Mouse (Mus musculus): Measurements from ENCODE around the gene Gm47985. TPM values are rescaled to one million over a fixed set of nuclear protein-coding genes. Genes with fewer than 3 reads are reported as not detected.

The Gm47985 gene
- not detected for polyA plus RNA-seq (2015; fragmentation: Illumina TruSeq; extraction: RNeasy Lipid Tissue Mini Kit (QIAGEN cat#74804); ENCODE audit: insufficient read depth, low replicate concordance)

GRCm38 (mm10) chr1:151182266-151182665 lies at the start of gene Gm47985:
Gm47985 (plus strand) TSS chr1:151182537.

GRCm38 (mm10) chr1:151192075-151192474 lies 9.7 kb downstream of the Gm47985 start, which contains the start of gene Gm8947:
Gm8947 (plus strand) TSS chr1:151192376.

GRCm38 (mm10) chr1:151198120-151198519 lies 15.8 kb downstream of the Gm47985 start, which contains the start of gene Gm47995:
Gm47995 (plus strand) TSS chr1:151198448.

GRCm38 (mm10) chr1:151203818-151204217 lies 21.5 kb downstream of the Gm47985 start, which contains the start of gene 3110040M04Rik:
3110040M04Rik (plus strand) TSS chr1:151204121.

GRCm38 (mm10) chr1:151209824-151210355 lies 27.6 kb downstream of the Gm47985 start, which contains the start of gene Gm47996:
Gm47996 (plus strand) TSS chr1:151210131.

Other genes starting within 250 kb of the Gm47985 start
- 27.7 TPM for gene Hmcn1, start 189.1 kb upstream of the Gm47985 start, polyA plus RNA-seq (2015; fragmentation: Illumina TruSeq; extraction: RNeasy Lipid Tissue Mini Kit (QIAGEN cat#74804); ENCODE audit: insufficient read depth, low replicate concordance)
- gene Gm8947, start 9.8 kb downstream of the Gm47985 start, polyA plus RNA-seq (2015; fragmentation: Illumina TruSeq; extraction: RNeasy Lipid Tissue Mini Kit (QIAGEN cat#74804); ENCODE audit: insufficient read depth, low replicate concordance) = not detected
- gene Gm47995, start 15.9 kb downstream of the Gm47985 start, polyA plus RNA-seq (2015; fragmentation: Illumina TruSeq; extraction: RNeasy Lipid Tissue Mini Kit (QIAGEN cat#74804); ENCODE audit: insufficient read depth, low replicate concordance) = not detected
- gene 3110040M04Rik, start 21.6 kb downstream of the Gm47985 start, polyA plus RNA-seq (2015; fragmentation: Illumina TruSeq; extraction: RNeasy Lipid Tissue Mini Kit (QIAGEN cat#74804); ENCODE audit: insufficient read depth, low replicate concordance) = not detected
- not detected for gene Gm47996, start 27.6 kb downstream of the Gm47985 start, polyA plus RNA-seq (2015; fragmentation: Illumina TruSeq; extraction: RNeasy Lipid Tissue Mini Kit (QIAGEN cat#74804); ENCODE audit: insufficient read depth, low replicate concordance)
- 451 TPM for gene Ivns1abp, start 161.9 kb downstream of the Gm47985 start, polyA plus RNA-seq (2015; fragmentation: Illumina TruSeq; extraction: RNeasy Lipid Tissue Mini Kit (QIAGEN cat#74804); ENCODE audit: insufficient read depth, low replicate concordance)
- 37.3 TPM for gene Swt1, start 245.9 kb downstream of the Gm47985 start, polyA plus RNA-seq (2015; fragmentation: Illumina TruSeq; extraction: RNeasy Lipid Tissue Mini Kit (QIAGEN cat#74804); ENCODE audit: insufficient read depth, low replicate concordance)
- gene Trmt1l, start 246.0 kb downstream of the Gm47985 start, polyA plus RNA-seq (2015; fragmentation: Illumina TruSeq; extraction: RNeasy Lipid Tissue Mini Kit (QIAGEN cat#74804); ENCODE audit: insufficient read depth, low replicate concordance) = 56.7 TPM

Data from spleen, adult 10 weeks (tissue).